Mouse (Mus musculus) bone marrow macrophage, adult 2 months (primary cell): ENCODE results near the gene 1110065P20Rik. TPM values are rescaled to one million over a fixed set of nuclear protein-coding genes. Genes with fewer than 3 reads are reported as not detected.
A peak's percentile ranks its signal among the peaks of the same experiment; 100 is the strongest.

ENCODE experiments used
- H3K27ac ChIP-seq: 2 replicates; pipeline ENCODE4 v1.5.1; 2012; ENCODE audit warnings: low read depth, low read length; ENCODE audit not compliant: insufficient read depth
- H3K4me1 ChIP-seq: 2 replicates; pipeline ENCODE4 v1.6.1; 2012; ENCODE audit warnings: low read length; ENCODE audit not compliant: control insufficient read depth, insufficient read depth
- H3K4me3 ChIP-seq: 2 replicates; pipeline ENCODE4 v1.5.1; 2012; ENCODE audit warnings: mild to moderate bottlenecking, low read length, moderate library complexity; ENCODE audit not compliant: insufficient read depth
- CTCF ChIP-seq: IDR thresholded peaks from 2 replicates; pipeline ENCODE4 v1.5.1; 2012; ENCODE audit warnings: low read depth, mild to moderate bottlenecking, low read length, moderate library complexity
- POLR2A ChIP-seq: IDR thresholded peaks from 2 replicates; pipeline ENCODE4 v1.6.1; 2012; ENCODE audit warnings: mild to moderate bottlenecking, low read depth, low read length, borderline replicate concordance
- polyA plus RNA-seq: library from polyadenylated mRNA; stranded (reverse); fragments of >200 nt; gene quantifications from 2 replicates; pipeline ENCODE4 v1.2.4, GENCODE M21; 2012; ENCODE audit not compliant: missing spikeins, insufficient read depth, insufficient read length

The 1110065P20Rik gene
- polyA plus RNA-seq, 1 experiment = 7.6 TPM

GRCm38 (mm10) chr4:124881341-124881908, 30.4 kb upstream of the 1110065P20Rik start:
- no peak overlapping the region for H3K27ac ChIP-seq
- H3K4me1 ChIP-seq = no peaks in the 10 kb centered on the region
- H3K4me3 ChIP-seq = no peak overlapping the region
- TF ChIP-seq POLR2A (no peak), CTCF (no peak)

DNA sequence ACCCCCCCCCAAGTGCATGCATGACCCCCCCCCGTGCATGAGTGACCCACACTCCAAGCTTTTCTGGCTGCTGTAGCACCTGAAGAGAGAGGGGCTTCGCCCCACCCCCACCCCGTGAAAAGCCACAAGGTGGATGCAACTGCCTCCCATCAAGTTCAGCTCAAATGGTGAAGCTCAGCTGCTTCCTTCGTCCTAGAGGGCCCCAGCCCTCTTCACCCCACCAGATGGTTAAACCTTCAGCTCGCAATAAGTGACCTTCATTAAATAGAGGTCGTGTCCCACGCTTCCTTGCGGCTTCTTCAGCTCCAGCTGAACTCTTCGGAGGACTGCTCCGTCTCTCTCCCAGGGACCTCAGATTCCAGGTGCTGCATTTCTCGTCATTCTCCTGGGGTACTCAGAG, 29.6 kb upstream of the 1110065P20Rik start, which contains the start of gene Epha10:
TSS of gene Epha10 (plus strand) at position 301 of the 400 bp plus-strand sequence.
- H3K27ac ChIP-seq = no peak within 1 kb of the TSS
- TF ChIP-seq CTCF (no peak), POLR2A (no peak)
- no peaks in the 10 kb centered on the region for H3K4me1 ChIP-seq
- H3K4me3 ChIP-seq = no peak within 1 kb of the TSS

GRCm38 (mm10) chr4:124872719-124873118, 21.7 kb upstream of the 1110065P20Rik start:
- H3K27ac ChIP-seq = no peak overlapping the region
- H3K4me3 ChIP-seq = no peak overlapping the region
- TF ChIP-seq CTCF = no peak
- no peaks in the 10 kb centered on the region for H3K4me1 ChIP-seq

DNA sequence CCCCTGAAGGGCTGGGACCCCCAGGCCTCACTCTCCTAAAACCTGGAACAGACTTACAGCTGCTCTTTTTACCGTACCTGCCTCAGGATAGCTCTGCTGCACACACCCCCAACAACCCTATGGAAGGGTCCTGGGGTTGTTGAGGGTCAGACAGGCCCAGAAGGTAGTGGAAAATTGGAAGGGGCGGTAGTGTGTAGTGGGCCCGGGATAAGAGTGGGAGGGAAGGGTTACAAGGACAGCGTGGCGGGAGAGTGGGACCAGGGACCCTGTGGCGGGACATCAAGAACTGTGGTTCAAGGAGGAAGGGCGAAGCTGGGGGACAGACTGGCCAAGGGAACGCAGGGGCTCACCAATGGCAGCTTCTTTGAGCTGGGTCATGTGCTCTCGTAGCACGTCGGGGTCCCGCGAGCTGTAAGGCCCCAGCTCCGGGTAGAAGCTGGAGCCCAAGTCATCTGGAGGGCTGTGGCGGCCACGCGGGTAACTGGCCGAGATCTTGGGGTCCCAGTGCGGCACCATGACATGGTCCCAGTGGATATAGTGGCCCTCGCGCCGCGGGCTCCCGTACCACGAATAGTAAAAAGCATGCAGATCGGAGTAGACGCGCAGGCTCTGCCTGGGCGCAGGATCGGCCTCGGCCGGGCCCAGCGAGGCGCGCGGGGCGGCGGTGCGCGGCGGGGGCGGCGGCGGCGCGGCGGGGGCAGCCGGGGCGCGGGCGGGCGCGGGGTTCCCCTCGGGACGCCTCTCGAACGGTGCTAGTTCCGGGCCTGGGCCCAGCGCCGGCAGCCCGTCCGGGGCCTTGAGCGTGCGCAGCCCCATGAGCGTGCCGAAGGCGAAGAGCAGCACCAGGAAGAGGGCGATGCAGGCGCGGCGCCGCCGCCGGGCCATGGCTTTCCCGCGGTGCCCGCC, 10.5 kb upstream of the 1110065P20Rik start, which contains the start of gene Maneal:
TSS of gene Maneal (minus strand) at position 889 of the 906 bp plus-strand sequence.
- TF ChIP-seq CTCF (no peak), POLR2A (no peak)
- H3K4me3 ChIP-seq = peak within 1 kb of the TSS; percentile 30
- no peaks in the 10 kb centered on the region for H3K4me1 ChIP-seq
- H3K27ac ChIP-seq = no peak within 1 kb of the TSS

- Histone ChIP-seq H3K4me3 (no peak overlapping the region), H3K27ac (no peak overlapping the region), H3K4me1 (no peaks in the 10 kb centered on the region)
- TF ChIP-seq CTCF (no peak), POLR2A (no peak)
These were observed 9.4 kb upstream of the 1110065P20Rik start for GRCm38 (mm10) chr4:124860446-124860845.

- TF ChIP-seq CTCF (no peak), POLR2A (no peak)
- H3K27ac ChIP-seq = no peak overlapping the region
- H3K4me3 ChIP-seq = no peak overlapping the region
- H3K4me1 ChIP-seq = no peaks in the 10 kb centered on the region
These were observed 7.4 kb upstream of the 1110065P20Rik start for GRCm38 (mm10) chr4:124858370-124858769.

DNA sequence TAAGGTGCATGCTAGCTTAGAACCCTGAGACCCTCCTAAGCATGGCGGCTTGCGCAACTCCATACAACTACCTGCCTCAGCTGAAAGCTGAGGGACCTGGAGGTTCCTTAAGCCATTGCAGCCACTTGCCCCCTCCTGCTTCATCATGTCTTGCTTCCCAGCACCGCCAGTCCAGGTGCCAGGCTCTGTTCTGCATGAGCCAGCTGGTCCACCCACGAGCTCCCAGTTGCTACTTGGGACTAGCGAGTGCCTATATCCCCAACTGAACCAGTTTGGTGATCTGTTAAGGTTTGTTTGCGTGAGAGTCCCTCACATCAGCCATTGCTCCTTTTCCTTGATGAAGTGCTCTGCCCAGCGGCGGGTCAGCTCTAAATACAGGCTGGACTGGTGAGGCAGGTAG, 5.3 kb upstream of the 1110065P20Rik start:
- H3K4me1 ChIP-seq = peaks cover 9% of the 10 kb centered on the region
- TF ChIP-seq CTCF (no peak), POLR2A (no peak)
- H3K4me3 ChIP-seq = no peak overlapping the region
- H3K27ac ChIP-seq = no peak overlapping the region

GRCm38 (mm10) chr4:124850261-124850913, 609 bp downstream of the 1110065P20Rik start, which contains the start of gene Yrdc:
Gene Yrdc, plus strand, starts transcription at chr4:124850679.
- TF ChIP-seq POLR2A (no peak), CTCF (no peak)
- Histone ChIP-seq H3K27ac (peak within 1 kb of the TSS; percentile 79), H3K4me3 (peak within 1 kb of the TSS; percentile 69), H3K4me1 (peaks cover 14% of the 10 kb centered on the region)

GRCm38 (mm10) chr4:124849631-124850260, 1.2 kb downstream of the 1110065P20Rik start:
- peak overlapping the region; percentile 69 for H3K4me3 ChIP-seq
- no peak for TF ChIP-seq CTCF
- no peak for TF ChIP-seq POLR2A
- no peak overlapping the region for H3K27ac ChIP-seq
- H3K4me1 ChIP-seq = peaks cover 14% of the 10 kb centered on the region
